Mouse (Mus musculus) liver, embryonic 14.5 days (tissue): ENCODE data around the gene Tjp2.

Source experiments
- CTCF ChIP-seq: IDR thresholded peaks from 2 replicates; pipeline ENCODE4 v1.5.1; 2016; ENCODE audit warnings: antibody characterized with exemption, low read depth, control low read depth
- EP300 ChIP-seq: IDR thresholded peaks from 2 replicates; pipeline ENCODE4 v1.6.1; 2016; ENCODE audit warnings: antibody characterized with exemption, low read depth

DNA sequence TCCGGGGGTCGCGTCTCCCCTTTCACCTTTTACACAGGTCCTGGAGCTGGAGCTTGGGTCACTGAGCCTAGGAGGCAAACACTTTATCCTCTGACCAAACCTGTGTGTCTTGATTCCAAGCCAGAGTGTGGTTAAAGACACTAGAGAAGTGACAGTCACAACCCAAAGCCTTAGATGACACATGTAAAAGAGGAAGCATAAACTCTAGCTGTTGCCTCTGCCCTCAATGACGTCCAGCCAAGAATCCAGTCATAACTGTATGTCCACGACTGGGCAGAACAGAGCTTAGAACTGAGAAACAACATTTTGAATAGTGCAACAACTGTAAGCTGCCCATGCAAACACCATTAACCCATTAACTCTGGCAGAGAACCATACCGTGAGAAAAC, 68.8 kb downstream of the Tjp2 start:
- TF ChIP-seq CTCF (no peak), EP300 (no peak)
